Mouse (Mus musculus) cerebellum, postnatal 36 days (tissue): ENCODE data around the gene Plce1.

Experiments
- DNase-seq, 2 experiments: peaks; one replicate each; pipeline ENCODE4 v3.0.0; 2021 to 2022; ENCODE audit warnings: mixed read lengths in 2 of 2

Plce1 gene

DNA sequence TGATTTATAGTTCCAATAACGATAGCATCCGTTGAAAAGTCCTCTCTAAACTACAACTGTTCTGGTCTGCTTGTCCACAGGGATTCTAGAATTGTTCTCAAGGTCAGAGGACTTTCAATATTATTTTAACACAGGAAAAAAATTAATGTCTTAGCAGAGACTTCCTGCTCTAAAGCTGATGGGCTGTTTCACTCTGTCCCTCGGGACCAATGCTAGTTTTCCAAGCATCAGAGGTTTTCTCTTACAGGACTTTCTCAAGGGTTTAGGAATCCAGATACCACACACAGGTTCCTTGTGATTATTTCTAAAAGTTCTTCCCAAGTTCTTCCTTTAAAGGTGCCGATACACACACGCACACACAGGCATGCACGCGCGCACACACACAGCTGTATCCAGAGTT lies 263.6 kb downstream of the Plce1 start:
- no peak for DNase-seq

DNA sequence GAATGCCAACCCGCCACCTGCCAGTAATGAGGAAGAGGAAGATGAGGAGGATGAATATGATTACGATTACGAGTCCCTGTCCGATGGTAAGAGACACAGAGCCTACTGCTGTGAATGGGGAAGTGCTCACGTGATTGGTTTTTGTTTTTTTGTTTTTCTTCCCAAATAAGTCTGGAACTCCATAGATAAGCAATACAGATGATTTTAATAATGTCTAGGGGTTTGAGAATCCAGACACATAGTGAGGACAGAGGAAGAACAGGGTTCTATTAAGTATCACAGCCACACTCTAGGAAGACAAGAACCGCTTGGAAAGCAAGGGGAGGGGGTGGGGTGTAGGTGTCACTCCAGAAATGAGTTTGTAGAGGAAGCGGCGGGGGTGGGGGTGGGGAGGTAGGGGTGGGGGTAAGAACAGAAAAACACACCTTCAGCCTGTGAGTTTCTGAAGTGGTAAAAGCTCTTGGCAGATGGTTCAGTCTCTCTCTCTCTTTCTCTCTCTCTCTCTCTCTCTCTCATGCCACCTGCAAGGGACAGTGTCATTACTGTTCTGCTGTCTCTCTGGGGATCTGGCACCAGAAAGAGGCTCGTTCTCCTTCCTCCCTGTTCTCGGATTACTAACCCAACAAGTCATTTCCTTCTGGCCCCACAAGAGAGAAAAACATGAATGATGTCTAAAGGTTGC lies 265.0 kb downstream of the Plce1 start:
- DNase-seq = no peak

DNA sequence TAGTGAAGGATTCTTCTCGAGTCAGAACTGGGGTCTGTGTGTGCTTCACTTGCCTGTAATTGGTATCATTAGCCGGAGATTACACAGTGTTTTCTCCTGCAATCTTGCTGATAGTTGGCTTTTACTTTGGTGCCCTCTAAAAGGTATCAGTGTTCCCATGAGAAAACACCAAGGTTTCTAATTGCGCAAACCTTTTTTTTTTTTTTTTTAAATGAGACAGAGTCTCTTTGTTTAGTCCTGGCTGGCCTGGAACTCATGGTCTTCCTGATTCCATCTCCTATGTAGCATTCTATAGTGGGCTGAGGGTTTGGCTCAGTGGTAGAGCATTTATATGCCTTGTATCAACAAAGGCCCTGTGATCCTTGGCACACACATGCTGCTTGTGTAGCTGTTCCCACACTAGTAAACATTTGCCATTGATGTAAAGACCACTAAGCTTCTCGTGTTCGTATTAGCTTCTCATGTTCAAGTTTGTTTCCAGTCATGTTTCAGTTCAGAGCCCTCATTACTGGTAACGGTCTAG lies 265.6 kb downstream of the Plce1 start:
- no peak for DNase-seq

DNA sequence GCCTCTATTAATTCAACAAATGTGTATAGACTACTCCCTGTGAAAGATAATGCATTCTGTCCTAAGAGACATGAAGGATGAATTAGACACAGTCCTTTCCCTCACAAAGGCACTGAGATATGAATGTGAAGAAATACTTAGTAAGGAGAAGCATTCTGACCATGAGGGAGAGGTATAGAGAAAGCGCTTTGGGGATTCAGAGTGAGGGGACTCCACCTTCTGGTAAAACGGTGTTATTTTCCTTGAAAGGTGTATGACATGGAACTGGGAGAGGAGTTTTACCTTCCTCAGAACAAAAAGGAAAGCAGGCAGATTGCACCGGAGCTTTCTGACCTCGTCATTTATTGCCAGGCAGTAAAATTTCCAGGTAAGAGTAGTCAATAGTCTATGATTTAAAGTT lies 269.3 kb downstream of the Plce1 start:
- no peak for DNase-seq

DNA sequence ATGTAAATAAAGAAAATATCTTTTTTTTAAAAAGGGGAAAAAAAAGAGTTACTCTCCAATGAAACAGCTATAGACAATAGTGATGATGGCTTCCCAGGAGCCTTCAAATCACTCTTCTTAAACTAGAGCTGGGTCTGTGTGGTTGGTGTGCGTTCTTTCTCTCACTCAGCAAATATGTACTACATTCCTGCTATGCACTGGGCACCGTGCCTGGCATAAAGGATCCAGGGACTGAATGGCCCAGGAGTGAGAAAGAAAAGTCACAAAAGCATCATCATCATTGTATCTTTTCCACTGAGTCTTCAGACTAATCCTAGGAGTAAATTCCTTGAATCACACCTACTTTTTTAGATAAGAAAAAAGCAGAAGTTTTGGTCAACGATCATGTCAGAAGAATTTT lies 276.3 kb downstream of the Plce1 start:
- DNase-seq = no peak

DNA sequence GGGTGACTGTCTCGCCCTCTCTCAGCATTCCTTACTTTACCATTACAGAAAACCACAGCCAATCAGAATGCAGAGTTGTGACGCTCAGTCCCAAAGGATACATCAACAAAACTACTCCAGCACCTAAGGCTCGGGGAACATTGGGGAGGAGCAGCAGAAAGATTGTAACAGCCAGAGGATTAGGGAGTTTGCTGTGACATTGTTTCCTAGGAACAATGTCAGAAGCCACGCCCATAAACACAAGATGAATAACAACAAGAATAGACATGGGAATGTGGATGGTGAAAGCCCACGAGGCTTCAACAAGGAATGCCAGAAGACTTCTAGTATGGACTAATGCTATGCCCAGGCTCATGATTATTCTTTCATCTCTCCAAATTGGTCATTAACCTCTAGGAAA lies 277.1 kb downstream of the Plce1 start:
- DNase-seq = no peak

DNA sequence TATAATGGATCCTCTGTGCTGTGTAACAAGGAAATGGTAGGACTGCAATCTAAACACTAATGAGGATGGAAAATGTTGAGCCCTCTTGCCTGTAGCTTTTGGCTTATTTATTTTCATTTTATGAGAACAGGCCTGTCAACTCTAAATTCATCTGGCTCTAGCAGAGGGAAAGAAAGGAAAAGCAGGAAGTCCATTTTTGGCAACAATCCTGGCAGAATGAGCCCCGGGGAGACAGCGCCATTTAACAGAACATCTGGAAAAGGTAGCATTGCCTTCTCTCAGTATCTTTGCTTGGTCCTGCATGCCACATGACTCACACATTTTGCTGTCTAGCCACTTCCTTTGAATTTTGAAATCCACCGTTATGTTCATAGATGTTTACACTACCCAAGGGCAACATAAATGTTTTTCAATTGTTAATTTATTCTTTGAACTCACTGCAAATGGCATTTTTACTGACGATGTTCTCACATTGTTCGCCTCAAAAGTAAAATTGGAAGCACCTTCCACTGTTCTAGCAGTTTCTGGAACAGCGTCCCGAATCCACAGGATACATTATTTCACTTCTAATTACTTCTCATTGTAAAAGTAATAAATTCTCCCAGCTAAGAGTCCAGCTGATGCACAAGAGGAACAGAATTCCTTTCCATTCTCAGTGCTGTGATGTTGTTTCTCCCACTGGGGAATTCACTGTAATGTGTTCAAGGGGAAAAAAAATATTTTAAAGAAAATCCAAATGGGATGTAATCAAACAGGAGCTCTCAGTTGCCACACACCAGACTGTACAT lies 278.0 kb downstream of the Plce1 start:
- no peak for DNase-seq

DNA sequence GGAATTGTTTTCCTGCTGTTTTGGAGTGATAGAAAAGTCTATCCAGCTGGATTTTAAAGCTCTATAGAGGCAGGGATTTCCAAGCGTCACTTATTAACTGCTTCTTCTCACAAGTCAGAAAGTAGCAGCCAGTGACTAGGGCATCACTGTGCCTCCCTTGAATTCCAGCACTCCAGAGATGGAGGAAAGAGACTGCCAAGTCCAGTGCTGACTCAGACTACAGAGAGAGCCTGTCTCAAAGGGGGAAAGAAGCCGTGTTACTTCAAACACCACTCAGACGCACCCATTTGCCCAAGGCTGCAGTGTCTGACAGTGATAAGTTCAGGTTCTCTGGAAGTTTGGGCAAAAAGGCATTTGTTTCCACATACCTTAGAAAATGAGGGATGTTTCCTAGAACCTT lies 279.5 kb downstream of the Plce1 start:
- DNase-seq = no peak

DNA sequence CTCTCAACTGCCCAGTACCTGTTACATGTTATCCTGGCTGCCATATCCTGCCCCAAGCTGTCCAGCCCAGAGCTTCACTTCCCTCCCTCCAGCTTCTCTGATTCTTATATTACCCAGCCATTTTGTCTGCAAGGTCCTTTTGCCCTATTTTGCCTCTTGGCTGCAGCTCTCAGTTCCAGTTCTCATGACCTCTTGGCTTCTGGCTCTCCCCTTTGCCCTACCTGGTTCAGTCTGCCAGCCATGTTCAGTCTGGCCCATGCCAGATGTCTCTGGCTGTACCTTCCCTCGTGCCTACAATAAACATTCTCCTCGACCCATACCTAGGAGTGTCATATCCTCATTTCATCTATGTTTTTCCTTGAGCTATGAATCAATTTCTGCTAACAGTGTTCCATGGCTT lies 285.4 kb downstream of the Plce1 start:
- DNase-seq = no peak

DNA sequence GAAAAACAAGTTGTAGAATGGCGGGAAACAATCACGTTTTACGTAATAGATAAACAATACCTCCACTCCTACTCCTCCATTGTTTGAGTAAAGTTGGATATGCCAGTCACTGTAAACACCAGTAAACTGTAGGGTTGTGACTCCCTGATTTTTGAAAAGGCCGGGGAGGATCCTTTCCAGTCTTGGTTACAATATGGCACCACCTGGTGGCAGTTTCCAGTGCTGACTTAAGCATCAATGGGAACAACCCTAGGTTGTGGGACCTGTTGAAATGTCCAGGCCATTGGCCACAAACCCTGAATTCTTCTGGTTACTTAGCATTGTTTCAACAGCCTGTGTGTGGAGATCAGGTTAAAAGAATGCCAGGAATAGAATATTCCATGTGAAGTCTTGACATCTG lies 294.6 kb downstream of the Plce1 start:
- peak; percentile 9 to 15 for DNase-seq

DNA sequence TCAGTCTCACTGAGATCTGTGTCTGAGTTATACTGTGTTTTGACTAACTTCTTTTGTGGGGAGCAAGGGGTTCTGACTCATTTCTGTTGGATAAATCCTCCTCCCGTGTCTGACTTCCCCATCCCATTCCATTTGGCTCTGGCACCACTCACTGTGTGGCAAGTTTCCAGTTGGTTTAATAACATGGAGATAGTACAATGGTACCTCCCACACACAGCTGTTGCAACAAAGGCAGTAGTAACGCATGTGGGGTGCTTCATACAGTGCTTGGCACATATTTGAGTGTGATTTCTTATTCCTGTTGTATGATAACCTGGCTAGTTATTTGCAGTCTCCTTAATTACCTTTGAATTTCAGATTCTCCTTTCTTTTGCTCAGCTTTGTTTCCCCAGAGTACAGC lies 297.9 kb downstream of the Plce1 start:
- DNase-seq = no peak

DNA sequence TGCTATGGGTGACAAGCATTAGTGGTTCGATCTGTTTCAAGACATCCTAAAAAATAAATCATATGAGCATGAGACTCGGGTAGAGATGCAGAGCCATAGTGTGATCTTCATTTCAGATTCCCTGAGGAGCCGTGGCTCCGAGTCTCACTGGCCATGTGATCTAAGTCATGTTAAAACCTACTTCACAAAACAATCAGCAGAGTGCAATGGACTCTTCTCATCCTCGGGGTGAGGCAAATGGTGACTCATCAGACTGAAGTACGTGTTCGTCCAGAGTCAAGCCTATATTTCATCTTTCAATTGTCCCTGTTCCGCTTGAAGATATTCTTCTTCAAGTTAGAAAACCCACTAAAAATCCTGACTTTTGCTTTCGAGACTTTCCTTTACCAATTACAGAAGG lies 302.6 kb downstream of the Plce1 start:
- no peak for DNase-seq

DNA sequence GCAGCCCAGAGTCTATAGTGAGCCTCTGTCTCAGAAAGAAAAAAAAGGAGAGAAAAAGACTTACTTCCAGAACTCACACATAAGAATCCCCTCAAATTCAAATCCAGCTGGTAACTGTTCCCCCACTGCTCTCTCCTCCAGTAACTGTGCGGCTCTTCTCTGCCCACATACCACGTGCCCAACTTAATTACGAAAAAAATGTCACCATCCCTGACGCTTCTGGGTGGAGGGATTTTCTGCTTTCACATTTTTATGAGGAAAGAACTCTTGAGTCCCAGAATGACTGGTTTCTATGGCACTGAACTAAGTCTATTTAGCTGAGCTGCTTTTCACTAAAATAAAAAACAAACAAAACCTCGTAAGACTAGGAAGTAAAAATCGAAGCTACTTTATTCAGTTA lies 306.8 kb downstream of the Plce1 start:
- no peak for DNase-seq

DNA sequence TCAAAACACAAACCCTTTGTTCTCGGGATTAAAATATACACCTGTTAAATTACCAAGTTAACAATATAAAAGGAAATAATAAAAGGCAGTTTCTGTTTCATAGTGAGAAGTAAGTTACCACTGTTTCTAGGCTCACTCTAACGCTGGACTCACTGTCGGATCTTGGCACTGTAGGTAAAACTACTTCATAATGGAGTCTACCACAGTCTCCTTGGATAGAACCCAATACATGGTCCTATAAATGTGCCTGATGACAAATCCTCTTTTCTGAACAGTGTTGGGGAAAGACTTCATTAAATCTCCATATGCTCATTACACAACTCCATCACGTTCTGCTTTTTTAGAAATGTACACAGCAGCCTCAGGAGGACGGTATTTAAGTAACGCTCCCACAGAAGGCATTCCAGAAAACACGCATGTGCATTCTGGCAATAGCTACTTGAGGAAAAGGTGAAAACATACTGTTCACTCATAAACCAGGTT lies 312.7 kb downstream of the Plce1 start:
- DNase-seq = no peak

DNA sequence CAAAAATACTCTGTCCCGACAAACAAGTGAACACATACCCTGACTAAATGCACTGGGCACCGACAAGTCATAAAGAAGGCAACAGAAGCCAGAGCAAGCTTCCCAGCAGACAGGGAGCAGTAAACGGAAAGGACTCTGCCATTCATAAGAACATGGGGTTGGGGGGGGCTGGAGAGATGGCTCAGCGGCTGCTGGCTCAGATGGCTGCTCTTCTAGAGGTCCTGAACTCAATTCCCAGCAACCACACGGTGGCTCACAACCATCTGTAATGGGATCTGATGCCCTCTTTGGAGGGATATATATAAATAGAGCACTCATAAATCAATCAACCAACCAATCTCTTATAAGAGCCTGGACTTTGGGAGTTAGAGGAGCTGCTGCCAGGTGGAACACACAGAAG lies 315.6 kb downstream of the Plce1 start:
- no peak for DNase-seq

DNA sequence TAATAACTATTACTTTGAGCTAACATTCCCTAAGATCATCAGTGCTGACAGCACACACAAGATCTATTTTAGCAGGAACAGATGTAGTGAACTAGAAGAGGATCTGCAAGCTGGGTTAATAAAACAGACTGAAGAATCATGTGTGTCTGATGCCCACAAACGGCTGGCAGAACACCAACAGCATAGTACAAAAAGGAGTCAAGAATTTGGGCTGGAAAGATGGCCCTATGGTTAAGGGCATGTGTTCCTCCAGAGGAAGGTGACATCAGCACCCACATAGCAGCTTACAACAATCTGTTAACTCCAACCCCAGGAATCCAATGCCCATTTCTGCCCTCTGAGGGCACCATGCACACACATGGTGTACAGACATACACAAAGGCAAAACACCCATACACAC lies 317.4 kb downstream of the Plce1 start:
- no peak for DNase-seq

DNA sequence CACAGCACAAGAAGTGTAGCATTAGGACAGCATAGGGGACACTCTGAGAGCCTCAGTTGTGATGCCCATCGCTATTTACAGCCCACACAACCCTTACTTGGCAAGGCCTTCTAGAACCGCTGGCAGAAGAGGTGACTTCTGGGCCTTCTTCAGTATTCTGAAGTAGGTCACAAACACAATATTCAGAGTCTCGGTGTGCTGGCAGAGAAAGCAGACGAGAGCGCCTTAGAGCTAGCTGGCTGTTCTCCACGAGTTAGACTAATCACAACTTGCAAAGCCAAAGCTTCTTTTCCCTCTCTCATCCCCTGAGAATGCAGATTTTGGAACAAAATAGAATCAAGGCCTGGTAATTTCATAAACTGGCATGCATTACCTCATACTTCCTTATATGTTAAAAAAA lies 317.9 kb downstream of the Plce1 start:
- no peak for DNase-seq

DNA sequence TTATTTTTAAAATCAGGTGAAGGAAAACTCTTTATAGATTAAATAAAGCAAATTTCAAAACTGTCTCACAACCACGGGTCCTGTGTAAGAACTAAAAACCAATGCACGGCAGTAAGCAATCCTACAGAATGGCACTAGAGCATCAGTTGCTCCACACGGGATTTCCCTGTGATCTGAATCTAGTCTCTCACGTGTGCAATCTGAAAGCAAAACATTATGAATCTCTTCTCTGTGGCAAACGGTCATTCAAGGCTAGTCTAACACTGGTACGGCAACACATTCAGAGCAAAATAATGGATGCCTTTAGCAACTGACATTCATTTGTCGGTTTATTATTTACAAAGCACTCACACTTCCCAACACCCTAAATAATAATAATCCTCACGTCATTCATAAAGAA lies 337.3 kb downstream of the Plce1 start:
- DNase-seq = no peak

DNA sequence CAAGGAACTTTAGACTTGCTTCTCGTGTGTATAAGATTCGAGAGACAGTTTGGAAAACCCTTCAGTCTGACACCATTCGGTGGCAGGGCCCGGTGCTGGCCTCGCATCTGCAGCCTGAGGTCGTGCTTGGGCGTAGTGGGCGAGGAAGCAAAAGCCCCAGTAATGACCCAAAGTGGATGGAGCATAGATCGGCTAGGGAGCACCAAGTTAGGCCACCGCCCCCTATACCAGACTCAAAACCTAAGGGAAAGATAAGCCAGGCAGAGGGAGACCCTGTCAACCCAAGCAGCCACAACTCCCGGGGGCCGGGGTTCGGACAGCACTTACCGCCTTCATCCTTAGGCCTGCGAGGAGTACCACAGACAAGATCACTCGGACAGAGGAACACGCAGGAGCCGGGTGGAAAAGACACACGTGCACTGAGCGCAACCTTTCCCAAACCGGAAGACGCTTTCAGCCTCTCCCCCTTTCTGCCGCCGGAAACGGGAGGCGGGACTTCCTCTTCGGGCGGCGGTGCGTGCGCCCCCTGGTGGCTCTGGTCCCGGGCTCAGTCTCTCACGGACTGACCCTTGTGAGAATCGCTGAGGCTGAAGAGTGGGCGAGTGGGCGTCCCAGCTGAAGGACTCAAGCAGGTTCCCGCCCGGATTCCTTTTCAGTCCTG lies 338.0 kb downstream of the Plce1 start, which contains the start of gene Noc3l:
Gene Noc3l, minus strand, starts transcription at position 472 of the 661 bp plus-strand sequence.
- DNase-seq = peak; percentile 94 to 95

DNA sequence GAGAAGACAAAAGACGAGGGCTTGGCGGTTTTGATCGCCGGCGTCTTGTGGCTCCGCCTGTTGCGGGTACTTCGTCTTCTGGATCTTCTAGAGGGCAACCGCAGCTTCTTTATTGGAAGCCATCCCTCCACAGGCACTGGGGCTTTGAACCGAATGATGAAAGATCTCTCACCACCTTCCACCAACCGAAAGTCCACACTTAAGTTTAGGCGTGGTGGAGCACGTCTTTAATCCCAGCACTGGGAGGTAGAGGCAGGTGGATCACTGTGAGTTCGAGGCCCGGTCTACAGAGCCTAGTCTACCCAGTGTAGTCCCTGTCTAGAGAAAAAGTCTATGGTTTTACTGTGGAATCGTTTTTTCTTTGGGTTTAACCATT lies 338.5 kb downstream of the Plce1 start:
- DNase-seq = no peak

DNA sequence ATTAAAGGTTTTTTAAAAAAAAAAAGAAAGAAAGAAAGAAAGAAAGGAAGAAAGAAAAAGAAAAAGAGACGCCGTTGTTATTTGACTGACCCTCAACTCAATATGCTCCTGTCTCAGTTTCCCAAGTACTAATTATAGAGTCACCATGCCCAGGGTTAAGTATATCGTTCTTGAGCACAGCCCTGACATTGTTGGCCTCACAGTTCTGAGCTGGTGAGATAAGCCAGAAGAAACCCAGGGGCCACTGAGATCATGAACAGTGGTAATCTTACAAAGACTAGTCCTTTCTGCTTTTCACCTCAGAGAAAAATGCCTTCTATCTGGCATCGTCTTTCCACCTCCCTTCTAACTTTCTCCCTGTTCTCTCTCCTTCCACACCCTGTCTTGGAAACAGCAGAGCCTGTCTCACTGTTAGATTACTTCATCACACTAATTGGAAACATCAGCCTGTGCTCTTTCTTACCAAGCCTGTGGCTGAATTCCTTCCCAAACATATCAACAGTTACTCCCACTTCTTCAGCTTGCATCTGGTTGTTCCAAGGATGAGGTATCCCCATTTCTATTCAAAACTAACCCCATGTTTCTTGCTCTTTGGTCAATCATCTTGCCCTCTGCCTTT lies 339.4 kb downstream of the Plce1 start:
- no peak for DNase-seq

DNA sequence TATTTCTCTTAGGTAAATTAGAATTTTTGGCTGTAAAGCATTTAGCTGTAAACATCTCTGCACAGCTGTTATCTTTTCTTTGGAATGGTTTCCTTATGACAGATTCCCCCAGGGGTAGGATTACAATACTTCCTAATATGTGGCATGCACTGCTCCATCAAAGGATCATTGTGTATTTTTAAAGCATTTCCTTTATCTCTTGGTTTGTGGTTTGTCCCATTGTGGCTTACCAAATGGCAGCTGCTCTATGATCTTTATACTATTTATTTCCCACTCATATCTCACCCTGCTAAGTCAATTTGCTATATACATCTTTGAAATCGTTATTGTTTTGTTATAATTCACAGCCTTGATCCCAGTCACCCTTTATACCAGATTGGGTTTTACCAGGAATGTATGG lies 352.3 kb downstream of the Plce1 start:
- no peak for DNase-seq
